Mouse (Mus musculus): ENCODE data around the gene Atxn2l. TPM values are rescaled to one million over a fixed set of nuclear protein-coding genes. Genes with fewer than 3 reads are reported as not detected.

Atxn2l gene
- polyA plus RNA-seq, 1 experiment from 2014 or later: 61.9 TPM

DNA sequence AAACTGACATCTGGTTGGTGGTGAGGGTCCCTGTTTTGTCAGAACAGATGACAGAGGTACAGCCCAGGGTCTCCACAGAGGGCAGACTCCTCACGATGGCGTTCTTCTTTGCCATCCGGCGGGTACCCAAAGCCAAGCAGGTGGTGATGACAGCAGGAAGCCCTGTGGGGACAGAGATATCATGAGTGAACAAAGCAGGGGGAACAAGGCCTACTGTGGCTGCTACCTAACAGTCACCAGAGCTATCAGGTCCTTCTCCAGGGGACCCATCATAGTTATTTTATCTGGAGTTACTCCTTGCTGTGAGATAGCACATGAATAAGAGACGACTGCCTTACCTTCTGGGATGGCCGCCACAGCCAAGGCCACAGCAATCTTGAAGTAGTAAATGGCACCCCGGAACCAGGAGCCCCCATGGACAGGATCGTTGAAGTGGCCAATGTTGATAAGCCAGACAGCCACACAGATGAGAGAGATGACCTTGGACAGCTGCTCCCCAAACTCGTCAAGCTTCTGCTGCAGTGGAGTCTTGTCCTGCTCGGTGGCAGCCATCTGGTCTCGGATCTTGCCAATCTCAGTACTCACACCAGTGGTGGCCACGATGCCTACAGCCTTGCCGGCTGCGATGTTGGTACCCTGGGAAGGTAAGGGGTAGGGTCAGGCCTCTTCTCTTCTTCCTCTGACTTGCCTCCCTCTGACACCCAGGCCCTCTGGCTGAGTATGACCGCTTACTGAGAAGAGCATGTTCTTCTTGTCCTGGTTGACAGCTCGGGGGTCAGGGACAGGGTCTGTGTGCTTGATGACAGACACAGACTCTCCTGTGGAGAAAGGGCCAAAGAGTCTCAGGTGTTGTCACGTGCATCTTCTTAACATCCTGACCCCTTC, 46.6 kb downstream of the Atxn2l start:
- Histone ChIP-seq H3K4me3 (ENCODE audit: low read depth, low read length) (no peak overlapping the region), H3K4me2 (no peak overlapping the region), H3K9ac (no peak overlapping the region), H3K27ac (ENCODE audit: low read depth) (no peak overlapping the region), H3K27me3 (ENCODE audit: insufficient read depth, low read length) (no peaks in the 10 kb centered on the region), H3K9me3 (ENCODE audit: low read depth, low read length) (no peaks in the 10 kb centered on the region), H3K4me1 (ENCODE audit: insufficient read depth) (no peaks in the 10 kb centered on the region), H3K36me3 (ENCODE audit: insufficient read depth) (no peaks in the 10 kb centered on the region)
- ATAC-seq (ENCODE audit: insufficient read depth) (no peak), DNase-seq (no peak)
- 84% methylated on average over 17 of the region's 17 CpGs for WGBS
- no peak for TF ChIP-seq CTCF (IDR thresholded peaks at IDR 0.05; ENCODE audit: low read depth)

DNA sequence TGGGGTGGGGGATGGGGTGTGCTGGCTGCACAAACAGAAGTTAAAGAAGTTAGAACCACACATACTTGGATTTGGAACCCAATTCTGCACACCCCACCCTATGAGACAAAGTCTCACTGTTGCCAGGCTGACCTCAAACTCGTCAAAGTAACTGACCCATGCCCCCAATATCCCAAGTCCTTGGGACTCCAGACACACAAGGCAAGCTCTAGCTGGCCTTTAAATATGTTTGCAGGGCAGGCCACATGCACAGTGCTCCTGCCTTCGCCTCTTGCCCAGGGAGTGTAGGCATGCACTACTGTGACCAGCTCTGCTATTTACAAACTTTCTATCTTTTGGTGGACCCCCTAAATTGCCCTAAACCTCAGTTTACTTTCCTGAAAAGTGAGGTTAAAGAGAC, 48.0 kb downstream of the Atxn2l start:
- H3K4me2 ChIP-seq: no peak overlapping the region
- no peak overlapping the region for H3K9ac ChIP-seq
- H3K27me3 ChIP-seq (ENCODE audit: insufficient read depth, low read length): no peaks in the 10 kb centered on the region
- H3K4me3 ChIP-seq (ENCODE audit: low read depth, low read length): no peak overlapping the region
- DNase-seq (no peak), ATAC-seq (ENCODE audit: insufficient read depth) (no peak)
- no peaks in the 10 kb centered on the region for H3K4me1 ChIP-seq (ENCODE audit: insufficient read depth)
- 71% methylated on average over 2 of the region's 2 CpGs for WGBS
- TF ChIP-seq CTCF (IDR thresholded peaks at IDR 0.05; ENCODE audit: low read depth): no peak
- H3K9me3 ChIP-seq (ENCODE audit: low read depth, low read length): no peaks in the 10 kb centered on the region
- H3K36me3 ChIP-seq (ENCODE audit: insufficient read depth): no peaks in the 10 kb centered on the region
- no peak overlapping the region for H3K27ac ChIP-seq (ENCODE audit: low read depth)

DNA sequence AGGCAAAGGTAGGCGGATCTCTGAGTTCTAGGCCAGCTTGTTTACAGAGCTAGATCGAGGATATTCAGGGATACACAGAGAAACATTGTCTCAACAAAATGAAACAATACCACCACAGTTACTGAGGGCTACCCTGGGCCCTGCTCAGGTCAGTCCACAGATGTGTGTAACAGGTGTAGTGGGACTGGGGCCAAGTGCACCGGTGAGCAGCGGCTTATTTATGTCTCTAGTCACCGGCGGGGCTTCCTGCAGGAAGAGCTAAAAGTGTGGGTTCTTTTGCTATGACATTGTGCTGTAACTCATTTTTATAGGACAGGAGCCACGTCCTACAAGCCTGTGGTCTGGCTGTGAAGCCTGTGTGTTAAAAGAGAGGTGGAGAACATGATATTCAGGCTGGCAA, 49.4 kb downstream of the Atxn2l start:
- no peak for ATAC-seq (ENCODE audit: insufficient read depth)
- H3K4me1 ChIP-seq (ENCODE audit: insufficient read depth): no peaks in the 10 kb centered on the region
- WGBS: 51% methylated on average over 7 of the region's 7 CpGs
- DNase-seq: no peak
- H3K36me3 ChIP-seq (ENCODE audit: insufficient read depth): no peaks in the 10 kb centered on the region
- H3K4me3 ChIP-seq (ENCODE audit: low read depth, low read length): no peak overlapping the region
- no peaks in the 10 kb centered on the region for H3K27me3 ChIP-seq (ENCODE audit: insufficient read depth, low read length)
- no peak overlapping the region for H3K9ac ChIP-seq
- no peak overlapping the region for H3K4me2 ChIP-seq
- no peak overlapping the region for H3K27ac ChIP-seq (ENCODE audit: low read depth)
- H3K9me3 ChIP-seq (ENCODE audit: low read depth, low read length): no peaks in the 10 kb centered on the region
- TF ChIP-seq CTCF (IDR thresholded peaks at IDR 0.05; ENCODE audit: low read depth): no peak

DNA sequence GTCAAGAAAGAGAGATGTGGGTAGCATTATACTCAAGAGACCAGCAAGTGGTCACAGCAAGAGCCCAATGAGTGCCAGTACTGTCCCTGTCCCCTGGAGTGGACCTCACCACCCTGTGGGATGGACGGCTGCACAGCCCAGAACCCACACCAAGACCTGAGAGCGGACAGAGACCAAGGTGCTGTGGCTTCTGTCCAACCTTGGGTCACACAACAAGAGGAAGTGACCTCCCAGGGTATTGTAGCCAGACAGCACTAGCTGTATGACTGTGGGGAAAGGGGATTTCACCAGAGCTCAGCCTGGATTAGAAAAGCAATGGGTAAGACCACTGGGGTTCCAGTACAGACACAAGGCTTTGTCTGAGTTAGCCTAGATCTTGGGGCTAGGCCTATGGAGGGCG, 51.0 kb downstream of the Atxn2l start:
- WGBS: 82% methylated on average over 3 of the region's 3 CpGs
- H3K9me3 ChIP-seq (ENCODE audit: low read depth, low read length): no peaks in the 10 kb centered on the region
- TF ChIP-seq CTCF (IDR thresholded peaks at IDR 0.05; ENCODE audit: low read depth): no peak
- peaks cover 13% of the 10 kb centered on the region; the same call in 1 of the 2 replicates for H3K36me3 ChIP-seq (ENCODE audit: insufficient read depth)
- H3K4me2 ChIP-seq: no peak overlapping the region
- H3K27ac ChIP-seq (ENCODE audit: low read depth): no peak overlapping the region
- H3K9ac ChIP-seq: no peak overlapping the region
- ATAC-seq (ENCODE audit: insufficient read depth): no peak
- H3K4me1 ChIP-seq (ENCODE audit: insufficient read depth): no peaks in the 10 kb centered on the region
- no peak overlapping the region for H3K4me3 ChIP-seq (ENCODE audit: low read depth, low read length)
- no peaks in the 10 kb centered on the region for H3K27me3 ChIP-seq (ENCODE audit: insufficient read depth, low read length)
- no peak for DNase-seq

DNA sequence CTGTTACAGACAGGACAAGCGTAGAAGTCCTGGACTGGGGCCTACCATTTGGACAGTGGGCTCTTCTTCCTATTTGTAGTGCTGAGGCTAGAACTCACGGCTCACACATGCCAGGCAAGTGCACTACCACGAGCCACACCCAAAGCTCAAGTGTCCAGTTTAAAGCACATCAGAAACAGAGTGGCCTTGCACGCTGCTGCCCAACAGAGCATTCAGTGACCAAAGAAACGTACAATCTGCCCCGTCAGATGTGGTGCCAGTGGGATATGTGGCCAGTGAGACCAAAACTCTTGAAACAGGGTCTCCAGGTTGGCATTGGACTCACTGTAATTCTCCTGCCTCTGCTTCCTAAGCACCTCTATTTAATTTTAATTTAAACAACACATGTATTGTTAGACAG, 52.6 kb downstream of the Atxn2l start:
- H3K4me3 ChIP-seq (ENCODE audit: low read depth, low read length): no peak overlapping the region
- H3K27ac ChIP-seq (ENCODE audit: low read depth): no peak overlapping the region
- no peak overlapping the region for H3K9ac ChIP-seq
- no peak for TF ChIP-seq CTCF (IDR thresholded peaks at IDR 0.05; ENCODE audit: low read depth)
- H3K4me2 ChIP-seq: no peak overlapping the region
- H3K36me3 ChIP-seq (ENCODE audit: insufficient read depth): peaks cover 25% of the 10 kb centered on the region; the same call in 1 of the 2 replicates
- DNase-seq: no peak
- H3K9me3 ChIP-seq (ENCODE audit: low read depth, low read length): no peaks in the 10 kb centered on the region
- no peak for ATAC-seq (ENCODE audit: insufficient read depth)
- WGBS: 89% methylated on average over 6 of the region's 6 CpGs
- H3K4me1 ChIP-seq (ENCODE audit: insufficient read depth): no peaks in the 10 kb centered on the region
- no peaks in the 10 kb centered on the region for H3K27me3 ChIP-seq (ENCODE audit: insufficient read depth, low read length)

DNA sequence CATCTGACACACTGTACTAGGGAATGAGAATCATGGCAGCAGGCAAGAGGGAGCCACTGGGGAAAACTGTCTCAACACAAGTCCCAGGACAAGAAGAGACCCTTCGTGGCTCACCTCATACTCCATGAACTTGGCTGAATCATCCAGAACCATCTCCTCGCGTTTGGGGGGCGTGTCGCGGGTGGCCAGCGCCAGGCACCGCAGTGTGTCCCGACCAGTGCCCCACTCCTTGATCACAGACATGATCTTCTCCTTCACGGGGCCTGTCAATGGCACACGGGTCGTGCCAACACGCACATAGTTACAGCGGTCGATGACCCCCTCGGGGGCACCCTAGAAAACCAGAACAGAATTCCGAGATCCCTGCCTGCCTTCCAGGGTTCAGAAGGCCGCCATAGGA, 53.2 kb downstream of the Atxn2l start:
- H3K9ac ChIP-seq: no peak overlapping the region
- ATAC-seq (ENCODE audit: insufficient read depth): no peak
- no peak for DNase-seq
- no peaks in the 10 kb centered on the region for H3K9me3 ChIP-seq (ENCODE audit: low read depth, low read length)
- TF ChIP-seq CTCF (IDR thresholded peaks at IDR 0.05; ENCODE audit: low read depth): no peak
- H3K36me3 ChIP-seq (ENCODE audit: insufficient read depth): peaks cover 32% of the 10 kb centered on the region
- no peaks in the 10 kb centered on the region for H3K27me3 ChIP-seq (ENCODE audit: insufficient read depth, low read length)
- no peak overlapping the region for H3K4me2 ChIP-seq
- WGBS: 85% methylated on average over 18 of the region's 18 CpGs
- no peaks in the 10 kb centered on the region for H3K4me1 ChIP-seq (ENCODE audit: insufficient read depth)
- no peak overlapping the region for H3K4me3 ChIP-seq (ENCODE audit: low read depth, low read length)
- H3K27ac ChIP-seq (ENCODE audit: low read depth): no peak overlapping the region

DNA sequence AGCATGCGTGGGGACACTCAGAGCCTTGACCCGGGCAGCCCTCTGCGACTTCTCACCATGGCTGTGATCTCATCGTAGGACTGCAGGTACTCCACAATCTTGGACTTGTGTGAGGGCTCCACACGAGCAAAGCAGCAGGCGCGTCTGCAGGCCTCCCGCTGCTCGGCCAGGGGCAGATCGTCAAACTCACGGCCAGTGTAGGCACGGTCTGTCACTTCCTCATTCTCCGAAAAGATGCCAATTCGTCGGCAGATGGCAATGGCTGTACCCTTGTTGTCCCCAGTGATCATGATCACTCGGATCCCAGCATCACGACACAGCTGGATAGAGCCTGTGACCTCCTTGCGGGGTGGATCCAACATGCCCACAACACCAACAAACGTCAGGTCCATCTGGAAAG, 54.8 kb downstream of the Atxn2l start:
- Histone ChIP-seq H3K4me3 (ENCODE audit: low read depth, low read length) (no peak overlapping the region), H3K36me3 (ENCODE audit: insufficient read depth) (peaks cover 43% of the 10 kb centered on the region), H3K9me3 (ENCODE audit: low read depth, low read length) (no peaks in the 10 kb centered on the region), H3K9ac (no peak overlapping the region), H3K4me1 (ENCODE audit: insufficient read depth) (no peaks in the 10 kb centered on the region), H3K27ac (ENCODE audit: low read depth) (no peak overlapping the region), H3K27me3 (ENCODE audit: insufficient read depth, low read length) (no peaks in the 10 kb centered on the region), H3K4me2 (no peak overlapping the region)
- no peak for TF ChIP-seq CTCF (IDR thresholded peaks at IDR 0.05; ENCODE audit: low read depth)
- DNase-seq: no peak
- ATAC-seq (ENCODE audit: insufficient read depth): no peak
- WGBS: 87% methylated on average over 19 of the region's 19 CpGs

All from lung, embryonic 14.5 days (tissue).